8 mouse cellular contexts compared by ENCODE assay signal in genomic region chr14:45566066-45566937, GRCm38 (mm10). TPM values are rescaled to one million over a fixed set of nuclear protein-coding genes. Genes with fewer than 3 reads are reported as not detected.
DNase-seq lines count a peak whose midpoint lies in the region; ATAC-seq and TF ChIP-seq lines count a peak whose summit lies in the region.

No protein-coding gene starts in this region.

- no peaks in the 10 kb centered on the region for H3K9me3 ChIP-seq in intestine, postnatal 0 days (ENCODE audit: control insufficient read depth)
- no peaks in the 10 kb centered on the region for H3K9me3 ChIP-seq in limb, embryonic 14.5 days (ENCODE audit: control insufficient read depth, low read length)
- H3K9me3 ChIP-seq in midbrain, embryonic 14.5 days (ENCODE audit: control insufficient read depth, low read length) = no peaks in the 10 kb centered on the region
- H3K9me3 ChIP-seq in stomach, embryonic 15.5 days = no peaks in the 10 kb centered on the region

- peak; percentile 47; the same call in 1 of the 2 replicates for ATAC-seq in intestine, postnatal 0 days
- ATAC-seq in limb, embryonic 14.5 days (ENCODE audit: low FRiP score, low read depth) = no peak
- ATAC-seq in midbrain, embryonic 14.5 days (ENCODE audit: low FRiP score, low TSS enrichment) = peak; percentile 4; the same call in 1 of the 2 replicates
- ATAC-seq in stomach, embryonic 15.5 days (ENCODE audit: insufficient read depth, low FRiP score, low read depth) = no peak

- H3K27ac ChIP-seq in intestine, postnatal 0 days (ENCODE audit: low read depth, low read length) = no peak overlapping the region
- H3K27ac ChIP-seq in limb, embryonic 14.5 days (replicated peaks; ENCODE audit: low read depth, low read length) = peak overlapping the region; percentile 94
- H3K27ac ChIP-seq in midbrain, embryonic 14.5 days (replicated peaks; ENCODE audit: low read depth, low read length) = 0 out of 2 replicates have a peak overlapping the region, but pooled peaks have one; percentile 60
- peak overlapping the region; percentile 71 for H3K27ac ChIP-seq in stomach, embryonic 15.5 days

- peak overlapping the region; percentile 33 for H3K4me3 ChIP-seq in intestine, postnatal 0 days (ENCODE audit: low read depth, low read length)
- peak overlapping the region; percentile 17 for H3K4me3 ChIP-seq in limb, embryonic 14.5 days (replicated peaks; ENCODE audit: low read length)
- H3K4me3 ChIP-seq in midbrain, embryonic 14.5 days (replicated peaks; ENCODE audit: low read depth, low read length) = peak overlapping the region; percentile 24
- peak overlapping the region; percentile 31 for H3K4me3 ChIP-seq in stomach, embryonic 15.5 days (replicated peaks)

- H3K4me1 ChIP-seq in intestine, postnatal 0 days (replicated peaks; ENCODE audit: control insufficient read depth, insufficient read depth, low read length) = no peaks in the 10 kb centered on the region
- peaks cover 11% of the 10 kb centered on the region for H3K4me1 ChIP-seq in limb, embryonic 14.5 days (ENCODE audit: control insufficient read depth, insufficient read depth, low read length)
- H3K4me1 ChIP-seq in midbrain, embryonic 14.5 days (ENCODE audit: control insufficient read depth, insufficient read depth, low read length) = no peaks in the 10 kb centered on the region
- peaks cover 18% of the 10 kb centered on the region for H3K4me1 ChIP-seq in stomach, embryonic 15.5 days

- H3K4me2 ChIP-seq in intestine, postnatal 0 days (replicated peaks; ENCODE audit: low read depth) = peak overlapping the region; percentile 69
- peak overlapping the region; percentile 48 for H3K4me2 ChIP-seq in limb, embryonic 14.5 days (replicated peaks; ENCODE audit: low read depth, low read length, severe bottlenecking)
- peak overlapping the region; percentile 50 for H3K4me2 ChIP-seq in midbrain, embryonic 14.5 days (ENCODE audit: low read length)
- peak overlapping the region; percentile 60 for H3K4me2 ChIP-seq in stomach, embryonic 15.5 days

- H3K27me3 ChIP-seq in intestine, postnatal 0 days (replicated peaks; ENCODE audit: control insufficient read depth, insufficient read depth, low read length) = no peaks in the 10 kb centered on the region
- H3K27me3 ChIP-seq in limb, embryonic 14.5 days (ENCODE audit: control insufficient read depth, insufficient read depth, low read length) = no peaks in the 10 kb centered on the region
- H3K27me3 ChIP-seq in midbrain, embryonic 14.5 days (ENCODE audit: control insufficient read depth, insufficient read depth, low read length) = no peaks in the 10 kb centered on the region
- H3K27me3 ChIP-seq in stomach, embryonic 15.5 days (replicated peaks) = no peaks in the 10 kb centered on the region

- peak; percentile 81 for TF ChIP-seq CTCF in intestine, postnatal 0 days (IDR thresholded peaks at IDR 0.05; ENCODE audit: low read depth)

- TF ChIP-seq POLR2A in limb, embryonic 14.5 days (IDR thresholded peaks at IDR 0.05; ENCODE audit: borderline replicate concordance, extremely low read depth, insufficient read depth, insufficient read length) = no peak

- no peaks in the 10 kb centered on the region for H3K36me3 ChIP-seq in intestine, postnatal 0 days (ENCODE audit: control insufficient read depth, insufficient read depth)
- H3K36me3 ChIP-seq in limb, embryonic 14.5 days (ENCODE audit: control insufficient read depth, insufficient read depth, low read length) = no peaks in the 10 kb centered on the region
- no peaks in the 10 kb centered on the region for H3K36me3 ChIP-seq in midbrain, embryonic 14.5 days (ENCODE audit: control insufficient read depth, insufficient read depth, low read length)
- no peaks in the 10 kb centered on the region for H3K36me3 ChIP-seq in stomach, embryonic 15.5 days

- DNase-seq in right cerebral cortex, adult 18-20 months = peak; percentile 49
- no peak for DNase-seq in right cerebral cortex, postnatal 25 days
- peak; percentile 66 to 82 for DNase-seq in cerebellum, postnatal 25 days
- peak; percentile 60 for DNase-seq in gastrocnemius, postnatal 10 days
- peak; percentile 63 for DNase-seq in limb, embryonic 14.5 days (ENCODE audit: low spot score)
- peak; percentile 85 for DNase-seq in midbrain, embryonic 14.5 days

- WGBS in intestine, postnatal 0 days = 23% methylated on average over 29 of the region's 33 CpGs
- 25% methylated on average over 33 of the region's 33 CpGs for WGBS in limb, embryonic 14.5 days
- 20% methylated on average over 32 of the region's 33 CpGs for WGBS in midbrain, embryonic 14.5 days
- WGBS in stomach, embryonic 15.5 days = 16% methylated on average over 29 of the region's 33 CpGs

- no peak overlapping the region for H3K9ac ChIP-seq in intestine, postnatal 0 days (ENCODE audit: low read depth, low read length)
- H3K9ac ChIP-seq in limb, embryonic 14.5 days (ENCODE audit: low read depth, low read length, severe bottlenecking) = peak overlapping the region; percentile 42
- H3K9ac ChIP-seq in midbrain, embryonic 14.5 days (replicated peaks; ENCODE audit: low read length) = no peak overlapping the region; the same call in 1 of the 2 replicates
- H3K9ac ChIP-seq in stomach, embryonic 15.5 days = no peak overlapping the region

RNA-seq across cellular contexts. Expression of gene Fermt2, which starts 36.4 kb away (rescaled TPM):
- 100 to 1,000 TPM; 207 to 241 TPM for total RNA-seq in gastrocnemius, postnatal 10 days (2021)
- polyA plus RNA-seq in intestine, postnatal 0 days (2015; fragmentation: Nextera tagmentation; extraction: Ambion mirVana) = 138 and 147 TPM in 2 replicates
- 74.3 and 91.7 TPM in 2 replicates for polyA plus RNA-seq in limb, embryonic 14.5 days (2012; rRNA removed)
- polyA plus RNA-seq in limb, embryonic 14.5 days (2014; fragmentation: Nextera tagmentation; extraction: Ambion mirVana) = 128 and 134 TPM in 2 replicates
- 49.1 and 63.8 TPM in 2 replicates for polyA plus RNA-seq in midbrain, embryonic 14.5 days (2014; fragmentation: Nextera tagmentation; extraction: Ambion mirVana)
- polyA plus RNA-seq in stomach, embryonic 15.5 days (2015; fragmentation: Nextera tagmentation; extraction: Ambion mirVana) = 195 and 200 TPM in 2 replicates

Comparison
In these comparisons a context has a peak if more than half of its experiments do, and no peak if none do; other contexts are left out.
1. ATAC-seq: peak in intestine, postnatal 0 days (single experiment) and midbrain, embryonic 14.5 days (single experiment); none in limb, embryonic 14.5 days (single experiment) and stomach, embryonic 15.5 days (single experiment).
2. Peak in every context shown above with its lines, with median percentiles within 50 percentile points of each other: H3K4me2 ChIP-seq and H3K4me3 ChIP-seq.